Mouse (Mus musculus) MN1 (cell line): Measurements from ENCODE around the gene Nxf2.
"Not testable (repeated sequence)": the region's sequence is repeated elsewhere in the genome, so short reads cannot be mapped to it uniquely, and the experiment has no call there.

Source experiments
- DNase-seq: peaks from one replicate; pipeline ENCODE4 v3.0.0-alpha.2; 2016; ENCODE audit warnings: low spot score

The Nxf2 gene

GRCm38 (mm10) chrX:134964546-134964945 lies at the start of gene Nxf2:
TSS of gene Nxf2 (minus strand) at chrX:134964754.
- no peak for DNase-seq

GRCm38 (mm10) chrX:135011381-135011780 lies 46.8 kb upstream of the Nxf2 start:
- no peak for DNase-seq

- DNase-seq = no peak
These were observed 44.9 kb upstream of the Nxf2 start for GRCm38 (mm10) chrX:135009471-135009815.

- DNase-seq = peak; percentile 74
These were observed 44.3 kb upstream of the Nxf2 start, which contains the start of gene Zmat1 for GRCm38 (mm10) chrX:135008720-135009470. TSS of gene Zmat1 (minus strand) at chrX:135009209.

- no peak for DNase-seq
These were observed 43.5 kb upstream of the Nxf2 start for GRCm38 (mm10) chrX:135008021-135008420.

- DNase-seq = no peak
These were observed 1.1 kb downstream of the Nxf2 start for GRCm38 (mm10) chrX:134963305-134964094.

- DNase-seq = peak; percentile 17
These were observed 34.2 kb downstream of the Nxf2 start for GRCm38 (mm10) chrX:134930361-134930760.

GRCm38 (mm10) chrX:134929927-134930326 lies 34.6 kb downstream of the Nxf2 start:
- DNase-seq = no peak

GRCm38 (mm10) chrX:134925058-134925457 lies 39.5 kb downstream of the Nxf2 start:
- peak; percentile 39 for DNase-seq

GRCm38 (mm10) chrX:134923675-134924424 lies 40.7 kb downstream of the Nxf2 start:
- DNase-seq = no peak

GRCm38 (mm10) chrX:134919220-134919619 lies 45.3 kb downstream of the Nxf2 start:
- no peak for DNase-seq

- no peak for DNase-seq
These were observed 48.8 kb downstream of the Nxf2 start for GRCm38 (mm10) chrX:134915745-134916144.

GRCm38 (mm10) chrX:134915315-134915714 lies 49.2 kb downstream of the Nxf2 start:
- not testable (repeated sequence) for DNase-seq

- no peak for DNase-seq
These were observed 49.7 kb downstream of the Nxf2 start for GRCm38 (mm10) chrX:134914851-134915250.

GRCm38 (mm10) chrX:134913234-134913936 lies 51.2 kb downstream of the Nxf2 start:
- DNase-seq = peak; percentile 44

- no peak for DNase-seq
These were observed 51.7 kb downstream of the Nxf2 start for GRCm38 (mm10) chrX:134912805-134913204.

- DNase-seq = no peak
These were observed 54.2 kb downstream of the Nxf2 start for GRCm38 (mm10) chrX:134910345-134910744.
